Mouse (Mus musculus): ENCODE results near the gene Gm45140. TPM values are rescaled to one million over a fixed set of nuclear protein-coding genes. Genes with fewer than 3 reads are reported as not detected.

Gene Gm45140
- polyA plus RNA-seq, 1 experiment, result 5.9 TPM

DNA sequence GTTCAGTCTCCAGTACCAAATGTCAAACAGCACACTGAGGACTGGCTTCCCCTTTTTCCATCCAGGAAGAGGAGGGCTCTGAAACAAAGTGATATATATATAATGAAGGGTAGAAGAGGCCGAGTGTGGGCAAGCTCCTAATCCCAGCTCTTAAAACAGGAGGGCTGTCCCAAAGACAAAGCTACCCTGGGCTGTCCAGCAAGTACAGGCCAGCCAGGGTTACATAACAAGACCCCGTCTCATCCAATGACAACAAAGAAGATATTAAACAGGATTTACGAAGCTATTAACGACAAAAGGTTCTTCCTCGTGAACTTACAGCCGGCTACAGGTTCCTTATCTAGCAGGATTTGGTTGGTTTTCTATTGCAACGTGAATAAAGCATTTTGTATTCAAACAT, 30.7 kb downstream of the Gm45140 start:
- DNase-seq (ENCODE audit: extremely low spot score in 1 of 2, low spot score in 1 of 2), result no peak

DNA sequence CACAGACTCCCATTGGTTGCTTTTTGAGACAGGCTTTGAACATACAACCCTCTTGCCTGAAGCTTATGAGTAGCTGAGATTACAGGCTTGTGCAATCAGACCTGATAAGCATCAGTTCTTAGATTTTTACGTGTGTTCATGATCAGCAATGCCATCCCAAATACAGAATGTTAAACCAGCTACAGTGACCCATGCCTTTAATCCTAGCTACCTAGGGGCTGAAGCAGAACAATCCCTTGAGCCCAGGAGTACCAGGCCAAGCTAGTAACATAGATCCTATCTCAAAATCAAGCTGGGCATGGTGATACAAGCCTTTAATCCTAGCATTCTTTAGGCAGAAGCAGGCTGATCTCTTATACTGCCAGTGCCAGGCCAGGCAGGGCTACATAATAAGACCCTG, 31.6 kb downstream of the Gm45140 start:
- no peak for DNase-seq (ENCODE audit: extremely low spot score in 1 of 2, low spot score in 1 of 2)

DNA sequence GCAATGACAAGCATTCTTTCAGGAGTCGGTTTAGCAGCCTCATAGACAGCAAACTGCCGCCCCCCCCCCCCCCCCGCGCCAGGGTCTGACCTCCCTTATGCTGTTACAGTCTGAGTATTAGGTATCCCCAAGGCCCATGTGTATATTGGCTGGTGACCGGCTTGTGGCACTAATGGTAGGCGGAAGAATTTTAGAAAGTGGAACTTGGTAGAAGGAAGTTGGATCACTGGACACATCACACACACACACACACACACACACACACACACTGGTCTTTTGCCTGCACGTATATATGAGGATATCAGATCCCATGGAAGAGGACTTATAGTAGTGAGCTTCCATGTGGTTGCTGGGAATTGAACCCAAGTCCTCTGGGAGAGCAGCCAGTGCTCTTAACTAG, 33.1 kb downstream of the Gm45140 start:
- DNase-seq (ENCODE audit: extremely low spot score in 1 of 2, low spot score in 1 of 2), result no peak

DNA sequence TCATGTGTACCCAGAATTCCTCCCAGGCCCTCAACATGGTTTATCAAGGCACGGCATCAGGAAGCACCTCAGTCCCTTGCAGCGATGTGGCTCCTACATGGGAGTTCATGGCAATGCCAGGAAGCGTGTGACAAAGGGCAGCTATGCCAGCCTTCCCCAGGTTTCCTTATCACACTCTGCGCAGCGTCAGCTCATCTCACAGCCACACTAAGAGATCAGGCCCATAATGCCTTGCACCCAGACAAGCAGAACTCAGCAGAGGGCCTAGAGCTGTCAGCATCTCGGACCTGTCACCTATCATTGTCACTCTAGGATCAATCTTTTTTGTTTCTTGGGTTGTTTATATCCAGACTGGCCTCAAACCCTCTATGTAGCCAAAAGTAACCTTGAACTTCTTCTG, 36.0 kb downstream of the Gm45140 start:
- no peak for DNase-seq (ENCODE audit: extremely low spot score in 1 of 2, low spot score in 1 of 2)

DNA sequence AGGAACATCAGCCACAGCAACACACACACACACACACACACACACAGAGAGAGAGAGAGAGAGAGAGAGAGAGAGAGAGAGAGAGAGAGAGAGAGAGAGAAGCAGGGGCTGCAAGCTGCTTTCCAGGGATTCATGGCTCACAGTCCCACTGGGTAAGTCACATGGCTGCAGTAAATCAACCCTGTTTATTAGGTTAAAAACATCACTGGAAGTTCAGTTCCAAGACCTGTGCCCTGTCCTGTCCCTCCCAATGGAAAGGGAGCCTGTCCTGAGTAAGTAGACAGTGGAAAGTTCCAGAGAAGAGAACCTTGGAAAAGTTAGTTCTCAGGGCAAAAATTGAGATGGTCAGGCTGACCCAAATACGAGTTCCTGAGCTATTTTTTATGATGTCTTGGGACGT, 38.3 kb downstream of the Gm45140 start:
- DNase-seq (ENCODE audit: extremely low spot score in 1 of 2, low spot score in 1 of 2), result no peak

DNA sequence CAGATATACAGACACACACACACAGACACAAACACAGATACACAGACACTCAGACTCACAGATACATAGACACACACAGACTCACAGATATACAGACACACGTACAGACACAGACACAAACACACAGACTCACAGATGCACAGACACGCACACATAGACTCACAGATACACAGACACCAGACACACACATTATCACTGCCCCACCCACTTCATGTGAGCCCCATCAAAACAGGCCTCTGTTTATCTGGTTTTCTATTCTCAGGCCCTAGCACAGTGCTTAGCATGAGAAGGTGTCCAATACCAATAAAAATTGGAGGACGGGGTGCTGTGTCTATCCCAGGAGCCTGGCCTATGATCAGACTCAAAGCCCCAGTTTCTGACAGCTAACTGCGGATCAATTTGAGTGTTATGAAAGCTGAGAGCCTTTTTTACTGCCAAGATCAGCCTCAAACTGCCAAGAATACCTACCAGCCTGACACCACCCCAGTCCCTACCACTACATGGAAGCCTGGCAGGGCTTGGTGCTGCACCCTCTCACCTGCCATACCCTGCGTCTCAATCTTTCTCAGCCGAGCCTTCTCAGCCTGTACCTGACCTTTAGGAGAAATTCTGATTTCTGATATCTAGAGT, 39.2 kb downstream of the Gm45140 start:
- DNase-seq (ENCODE audit: extremely low spot score in 1 of 2, low spot score in 1 of 2), result no peak

DNA sequence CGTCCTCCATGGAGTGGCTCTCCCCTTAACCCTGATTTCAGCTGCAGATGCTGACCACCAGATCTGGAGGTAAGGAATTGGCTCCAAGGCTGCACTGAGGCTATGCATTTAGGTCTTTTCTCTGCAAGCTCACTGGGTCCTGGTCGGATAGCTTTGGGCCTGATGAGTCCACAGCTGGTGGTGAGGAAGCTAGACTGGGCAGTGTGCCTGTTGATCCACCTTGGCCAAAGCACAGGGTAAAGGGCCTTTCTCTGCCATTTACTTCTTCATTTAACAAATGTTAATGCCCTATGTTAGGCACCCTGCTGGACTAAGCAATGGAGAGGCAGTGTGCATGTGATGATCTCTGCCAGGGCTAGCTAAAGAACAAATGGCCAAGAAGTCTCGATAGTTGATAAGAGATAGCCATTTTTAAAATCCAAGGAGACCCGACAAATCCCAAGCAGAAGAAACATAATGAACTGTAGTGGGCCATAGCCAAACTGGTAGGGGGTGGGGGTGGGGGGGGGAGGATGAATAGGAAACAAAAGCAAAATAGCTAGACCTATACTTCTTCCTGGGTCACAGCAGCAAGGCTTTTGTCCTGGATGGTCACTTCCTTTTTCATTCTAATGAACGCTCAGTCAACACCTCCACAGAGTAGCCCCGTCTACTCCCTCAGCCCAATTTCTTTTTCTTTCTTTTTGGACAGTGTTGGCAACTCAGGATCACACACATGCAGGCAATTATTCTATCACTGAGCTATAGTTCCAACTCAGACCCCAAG, 40.0 kb downstream of the Gm45140 start:
- no peak for DNase-seq (ENCODE audit: extremely low spot score in 1 of 2, low spot score in 1 of 2)

DNA sequence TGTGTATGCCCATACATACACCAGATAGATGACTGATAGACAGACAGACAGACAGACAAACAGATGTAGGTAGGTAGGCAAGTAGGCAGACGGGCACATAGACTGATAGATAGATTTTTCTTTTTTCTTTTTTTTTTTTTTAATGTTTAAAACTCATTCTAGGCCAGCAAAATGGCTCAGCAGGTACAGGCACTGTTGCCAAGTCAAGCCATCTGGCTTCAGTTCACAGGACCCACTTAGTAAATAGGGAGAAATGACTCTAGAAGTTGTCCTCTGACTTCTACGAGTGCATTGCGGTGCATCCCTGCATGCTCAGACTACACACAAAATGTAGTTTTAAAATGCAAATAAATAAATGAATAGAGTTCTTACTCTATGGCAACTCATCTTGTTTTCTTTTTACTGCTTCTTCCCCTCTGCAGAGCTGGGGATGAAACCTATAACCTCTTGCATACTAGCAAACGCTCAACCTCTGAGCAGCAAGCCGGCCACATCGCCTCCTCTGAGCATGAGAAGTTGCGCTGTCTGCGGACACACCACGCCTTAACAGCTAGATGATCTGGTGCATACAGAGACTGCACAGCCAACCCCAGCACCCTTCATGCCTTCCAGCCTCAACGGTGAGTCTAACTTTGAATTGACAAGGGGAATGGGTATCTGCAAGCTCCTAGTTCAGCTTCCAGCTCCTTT, 41.6 kb downstream of the Gm45140 start:
- DNase-seq (ENCODE audit: extremely low spot score in 1 of 2, low spot score in 1 of 2), result no peak

DNA sequence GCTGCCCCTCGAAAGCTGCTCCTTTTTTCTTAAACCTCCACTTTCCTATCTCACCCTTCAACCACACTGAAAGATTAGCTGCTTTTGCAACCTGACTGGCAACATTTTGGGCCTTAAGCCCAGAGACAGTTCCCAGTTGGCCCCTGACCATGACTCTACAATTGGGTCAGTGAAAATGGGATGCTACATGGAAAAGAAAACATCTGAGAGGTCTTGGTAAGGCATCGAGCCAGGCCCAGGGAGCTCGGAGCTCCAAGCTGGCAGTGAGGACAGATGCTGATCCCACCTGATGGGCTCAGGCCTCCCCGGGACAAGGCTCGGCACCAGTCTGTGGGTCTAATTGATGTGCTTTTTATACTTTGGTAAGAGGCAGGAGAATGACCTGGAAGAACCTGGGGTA, 43.8 kb downstream of the Gm45140 start:
- no peak for DNase-seq (ENCODE audit: extremely low spot score in 1 of 2, low spot score in 1 of 2)

DNA sequence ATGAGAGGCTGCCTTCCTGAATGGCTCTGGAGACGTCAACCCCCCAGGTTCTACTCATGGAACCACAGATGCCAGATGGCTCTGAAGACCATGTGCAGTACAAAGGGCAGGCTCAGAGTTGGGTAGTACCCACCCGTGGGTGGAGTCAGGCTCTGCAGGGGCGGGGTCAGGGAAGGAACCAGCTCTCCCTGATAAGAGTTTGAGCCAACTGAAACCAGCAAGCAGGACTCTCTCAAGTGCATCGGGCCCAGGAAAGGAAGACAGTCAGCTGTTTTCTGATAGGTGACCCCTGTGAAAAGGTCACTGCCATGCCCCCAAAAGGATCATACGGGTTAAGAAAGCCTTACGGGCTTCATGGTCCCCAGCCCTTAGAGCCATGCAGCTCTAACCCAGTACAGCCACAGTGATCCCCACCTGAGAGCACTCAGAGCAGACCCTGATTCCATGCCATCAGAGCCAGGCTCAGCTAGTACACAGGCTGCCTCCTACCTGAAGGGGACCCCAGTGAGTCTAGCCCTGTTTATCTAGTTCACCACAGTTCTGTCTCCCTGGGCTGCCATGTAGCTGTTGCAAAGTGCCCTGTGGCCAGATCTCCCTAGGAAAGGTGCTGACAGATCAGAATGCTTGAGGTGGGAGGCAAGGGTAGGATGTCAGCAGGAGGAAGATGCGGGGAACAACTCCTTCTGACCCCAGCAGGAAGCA, 44.7 kb downstream of the Gm45140 start:
- DNase-seq (ENCODE audit: extremely low spot score in 1 of 2, low spot score in 1 of 2), result no peak

DNA sequence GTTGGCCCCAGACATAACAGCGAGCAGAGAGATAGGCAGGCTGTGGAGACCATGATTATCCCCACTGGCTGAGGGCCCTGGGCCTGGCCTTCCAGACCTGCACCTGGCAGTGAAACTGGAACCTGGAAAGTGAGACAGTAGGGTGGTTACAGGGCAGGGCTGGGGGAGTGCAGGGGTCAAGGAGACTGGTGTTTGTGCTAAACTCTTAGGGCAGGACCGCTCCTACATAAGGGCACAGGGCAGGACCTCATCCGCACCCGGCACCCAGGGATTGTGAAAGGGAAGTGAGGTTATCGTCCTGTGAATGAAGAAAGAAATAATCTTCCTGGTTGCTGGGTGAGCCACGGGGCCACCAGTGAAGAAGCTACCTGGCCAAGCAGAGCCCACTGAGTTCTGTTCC, 45.8 kb downstream of the Gm45140 start:
- DNase-seq (ENCODE audit: extremely low spot score in 1 of 2, low spot score in 1 of 2), result no peak

DNA sequence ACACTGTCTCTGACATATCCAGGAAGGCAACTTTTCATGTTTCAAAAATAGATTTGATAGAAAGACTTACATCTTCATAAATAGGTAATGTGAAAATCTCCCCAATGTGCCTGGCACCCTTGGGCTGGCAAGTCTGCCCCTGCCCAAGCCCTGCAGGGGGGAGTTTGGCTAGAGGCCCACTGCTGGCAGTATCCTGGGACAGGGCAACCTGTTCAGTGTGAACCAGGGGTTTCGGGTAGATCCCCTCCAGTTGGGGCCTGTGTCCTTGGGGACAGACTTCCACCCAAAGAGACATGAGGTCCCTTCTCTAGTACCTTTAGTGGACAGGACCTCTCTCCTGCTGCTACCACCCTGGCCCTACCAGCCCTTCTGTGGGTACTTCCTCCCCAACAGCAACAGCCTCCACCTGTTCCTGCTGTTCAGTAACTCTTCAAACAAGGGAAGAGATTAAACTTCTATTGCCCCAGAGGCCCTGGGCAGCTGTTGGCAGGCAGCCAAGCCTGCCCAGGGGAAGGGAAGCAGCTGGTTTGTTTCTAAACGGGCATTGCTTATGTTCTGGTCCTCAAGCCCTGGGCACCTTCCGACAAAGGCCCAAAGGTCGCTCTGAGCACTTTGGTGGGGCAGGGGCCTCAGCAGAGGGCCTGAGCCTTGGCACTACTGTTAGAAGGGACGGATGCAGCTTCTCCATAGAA, 46.6 kb downstream of the Gm45140 start:
- DNase-seq (ENCODE audit: extremely low spot score in 1 of 2, low spot score in 1 of 2), result no peak

DNA sequence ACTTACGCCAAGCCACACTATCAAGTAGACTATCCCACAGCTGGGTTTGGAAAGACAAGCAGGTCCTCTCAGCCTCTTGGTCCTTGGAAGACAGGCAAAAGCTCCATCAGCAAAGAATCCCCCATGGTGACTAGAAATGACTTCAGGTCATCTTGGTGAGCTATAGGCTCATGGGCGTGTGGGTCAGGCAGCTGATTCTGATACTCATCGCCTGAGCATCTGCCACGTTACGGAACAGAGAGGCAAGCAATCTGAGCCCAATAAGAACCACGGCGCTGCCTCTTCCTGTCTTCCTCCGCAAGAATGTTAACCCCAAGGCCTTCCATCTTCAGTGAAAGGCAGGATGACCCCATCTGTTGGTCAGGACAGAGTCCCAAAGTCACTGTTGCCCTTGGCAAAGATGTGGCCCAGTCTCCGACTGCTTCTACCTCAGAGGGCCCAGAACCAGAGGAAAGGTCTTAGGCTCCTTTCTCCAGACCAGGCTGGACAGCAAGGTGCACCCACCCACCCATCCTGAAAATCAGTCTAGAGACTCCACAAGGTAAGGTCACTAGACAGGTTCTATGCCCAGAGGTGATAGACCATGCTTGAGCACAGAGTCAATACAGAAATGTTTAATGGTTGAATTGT, 47.2 kb downstream of the Gm45140 start:
- no peak for DNase-seq (ENCODE audit: extremely low spot score in 1 of 2, low spot score in 1 of 2)

DNA sequence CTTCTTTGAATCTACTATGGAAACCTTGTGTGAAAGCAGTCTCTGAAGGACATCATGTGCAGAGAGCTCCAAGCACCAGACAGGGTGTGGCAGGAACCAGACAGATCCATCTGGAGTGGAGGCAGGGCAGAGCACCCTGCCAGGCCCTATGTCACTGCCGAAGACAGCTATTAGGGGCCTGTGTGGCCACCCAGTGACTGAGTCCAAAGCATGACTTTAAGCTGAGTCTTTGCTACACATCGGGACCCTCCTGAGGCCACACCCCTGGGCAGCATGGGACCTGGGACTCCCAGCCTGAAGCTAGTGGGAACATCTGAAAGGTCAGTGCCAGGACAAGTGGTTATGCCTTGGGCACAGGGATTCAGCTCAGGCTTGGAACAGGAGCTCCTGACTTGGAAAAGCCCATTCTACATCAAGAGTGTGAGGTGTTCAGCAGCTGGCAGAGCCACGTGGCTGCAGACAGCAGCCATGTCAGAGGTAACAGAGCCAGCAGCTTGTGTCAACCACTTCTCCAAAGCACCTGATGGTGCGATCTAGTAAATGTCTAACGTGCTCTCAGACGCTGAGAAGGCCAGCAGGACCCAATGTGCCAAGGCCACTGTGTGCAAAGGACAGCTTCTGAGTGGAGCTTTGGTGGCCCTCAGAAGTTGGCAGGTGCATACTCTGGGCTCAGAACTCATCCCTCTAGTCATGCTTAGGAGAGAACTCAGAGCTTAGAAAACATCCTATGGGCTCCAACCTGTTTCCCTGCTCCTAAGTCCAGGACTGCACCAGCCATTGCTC, 48.3 kb downstream of the Gm45140 start:
- no peak for DNase-seq (ENCODE audit: extremely low spot score in 1 of 2, low spot score in 1 of 2)

DNA sequence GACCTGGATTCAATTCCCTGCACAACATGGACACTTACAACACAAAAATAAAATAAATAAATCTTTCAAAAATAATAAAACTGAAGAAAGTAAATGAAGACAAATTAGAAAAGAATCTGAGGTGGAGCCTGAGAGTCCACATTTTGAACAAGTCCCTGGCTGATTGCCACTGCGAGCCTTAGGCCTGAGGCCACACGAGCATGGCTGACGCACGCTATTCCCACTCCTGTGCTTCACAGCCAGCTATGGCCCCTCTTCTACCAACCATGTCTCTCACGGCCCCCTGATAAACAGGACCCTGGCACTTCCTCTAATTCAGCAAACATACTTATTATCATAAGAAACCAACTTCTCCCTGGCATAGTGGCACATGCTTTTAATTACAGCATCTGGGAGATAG, 49.0 kb downstream of the Gm45140 start:
- no peak for DNase-seq (ENCODE audit: extremely low spot score in 1 of 2, low spot score in 1 of 2)

DNA sequence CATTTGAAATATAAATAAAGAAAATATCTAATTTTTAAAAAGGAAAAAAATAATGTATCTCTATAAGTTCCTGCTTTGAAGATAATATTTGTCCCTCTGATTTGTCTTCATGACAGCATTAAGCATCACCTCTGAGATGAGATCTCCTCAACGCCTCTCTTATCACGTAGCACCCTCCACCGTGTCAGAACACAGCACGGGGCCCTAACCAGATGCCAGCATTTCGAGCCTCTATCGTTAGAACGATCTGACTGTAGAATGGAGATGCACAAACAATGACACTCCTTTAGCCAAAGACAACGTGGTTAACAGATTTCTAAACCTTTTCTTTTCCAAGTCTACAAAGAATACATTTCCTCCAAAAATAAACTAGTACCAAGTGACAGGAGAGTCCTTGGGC, 51.6 kb downstream of the Gm45140 start:
- no peak for DNase-seq (ENCODE audit: extremely low spot score in 1 of 2, low spot score in 1 of 2)

DNA sequence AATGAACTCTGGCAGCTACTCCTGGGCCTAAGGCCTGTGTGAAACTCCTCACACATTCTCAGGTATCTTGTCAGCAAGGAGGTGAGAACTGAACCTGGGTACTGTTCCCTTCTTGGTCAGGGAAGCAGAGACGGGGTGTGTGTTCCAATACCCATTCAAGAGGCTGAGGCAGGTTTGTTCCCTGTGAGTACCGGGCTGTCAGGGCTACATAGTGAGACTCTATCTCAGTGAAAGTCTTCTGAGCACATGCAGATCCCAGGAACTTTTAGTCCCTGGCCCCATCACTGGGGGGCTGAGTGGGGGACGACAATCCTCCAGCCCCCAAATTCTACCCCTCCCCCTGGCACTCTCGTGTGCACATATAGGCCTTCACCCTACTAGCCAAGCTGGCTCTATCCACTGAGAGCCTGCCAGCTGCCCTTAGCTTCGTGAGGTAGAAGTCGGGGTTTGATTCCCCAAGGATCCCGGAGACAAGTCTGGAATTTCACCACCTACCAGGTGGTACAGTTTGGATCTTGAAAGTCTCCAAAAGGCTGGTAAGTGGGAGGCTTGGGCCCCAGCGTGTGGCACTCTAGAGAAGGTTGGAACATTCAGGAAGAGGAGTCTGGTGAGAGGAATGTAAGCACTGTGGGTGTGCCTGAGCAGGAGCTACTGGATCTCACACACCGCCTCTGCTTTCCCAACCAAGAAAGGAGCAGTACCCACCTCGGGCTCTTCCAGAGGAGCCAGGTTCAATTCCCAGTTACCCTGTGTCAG, 54.9 kb downstream of the Gm45140 start:
- DNase-seq (ENCODE audit: extremely low spot score in 1 of 2, low spot score in 1 of 2), result no peak

DNA sequence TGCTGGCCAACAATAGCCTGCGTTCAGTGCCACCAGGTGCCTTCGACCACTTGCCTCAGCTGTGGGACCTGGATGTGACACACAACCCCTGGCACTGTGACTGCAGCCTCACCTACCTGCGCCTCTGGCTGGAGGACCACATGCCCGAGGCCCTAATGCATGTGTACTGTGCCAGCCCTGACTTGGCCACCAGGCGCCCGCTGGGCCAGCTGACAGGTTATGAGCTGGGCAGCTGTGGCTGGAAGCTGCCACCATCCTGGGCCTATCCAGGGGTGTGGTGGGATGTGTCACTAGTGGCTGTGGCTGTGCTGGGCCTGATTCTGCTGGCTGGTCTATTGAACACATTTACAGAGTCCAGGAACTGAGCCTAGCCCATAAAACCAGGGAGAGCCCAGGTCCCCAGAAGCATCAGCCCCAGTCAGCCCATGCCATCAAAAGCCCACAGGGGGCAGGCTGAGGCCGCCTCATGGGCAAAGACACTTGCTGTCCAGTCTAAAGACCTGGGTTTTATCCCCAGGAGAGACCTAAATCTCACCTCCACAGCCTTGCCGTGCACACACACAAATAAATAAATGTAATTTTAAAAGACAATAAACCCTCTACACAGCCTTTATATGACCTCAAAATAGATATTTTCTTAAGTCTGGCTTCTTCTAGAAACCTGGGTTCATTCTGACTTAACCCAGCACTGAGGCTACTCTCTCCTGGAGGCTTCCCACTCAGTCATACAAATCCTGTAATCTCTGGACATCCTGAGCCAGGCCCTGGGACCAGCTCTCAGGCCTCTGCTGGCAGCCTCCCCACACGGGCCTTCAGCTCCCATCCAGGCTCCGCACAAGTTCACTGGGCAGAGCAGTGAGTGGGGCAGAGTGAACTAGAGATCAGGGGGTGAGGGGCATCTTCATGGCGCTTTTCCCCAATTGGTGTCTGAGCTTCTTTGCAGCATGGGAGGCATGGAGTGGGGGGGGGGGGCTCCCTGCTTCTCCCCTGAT, 56.1 kb downstream of the Gm45140 start:
- DNase-seq (ENCODE audit: extremely low spot score in 1 of 2, low spot score in 1 of 2), result no peak

All from frontal cortex, adult 2 months (tissue).